Mouse (Mus musculus) MN1 (cell line): ENCODE measurements around the gene Myt1l.

Experiments
- DNase-seq: peaks from one replicate; pipeline ENCODE4 v3.0.0-alpha.2; 2016; ENCODE audit warnings: low spot score

Myt1l gene

DNA sequence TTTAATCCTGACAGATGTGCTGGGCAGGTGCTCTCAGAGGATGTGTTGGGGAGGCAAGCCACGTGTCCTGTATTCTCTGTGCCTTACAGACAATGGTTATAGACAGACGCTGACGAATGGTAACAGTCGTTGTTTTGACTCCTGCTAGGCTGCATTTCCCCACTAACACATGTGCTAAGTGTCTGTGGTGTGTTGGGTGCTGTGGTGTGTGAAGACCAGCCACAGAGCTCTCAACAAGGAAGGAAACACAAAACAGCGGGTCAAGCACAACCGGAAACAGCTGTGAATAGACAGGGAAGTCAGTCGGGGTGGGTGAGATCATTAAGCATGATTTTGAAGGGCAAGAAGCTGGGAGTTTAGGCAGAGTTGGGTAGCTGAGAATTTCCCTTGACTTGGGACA lies 41.1 kb downstream of the Myt1l start:
- no peak for DNase-seq

DNA sequence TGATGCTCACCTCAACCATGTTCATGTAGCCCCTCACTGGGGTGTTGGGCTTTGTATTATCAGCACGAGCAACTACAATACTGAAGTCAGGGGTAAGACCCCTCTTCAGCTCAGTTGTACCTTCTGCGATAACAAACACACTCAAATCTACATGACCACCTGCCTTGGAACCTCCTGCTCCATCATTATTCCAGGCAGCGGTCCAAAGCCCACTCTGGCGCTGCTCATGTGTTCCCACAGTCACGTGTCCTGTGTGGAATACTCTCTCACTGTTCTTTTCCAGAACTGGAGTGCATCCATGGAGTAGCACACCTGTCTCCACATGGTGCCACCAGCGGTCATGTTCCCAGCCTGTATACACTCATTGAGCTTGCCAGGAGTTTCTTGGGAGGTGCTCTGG lies 42.2 kb downstream of the Myt1l start:
- DNase-seq: no peak

DNA sequence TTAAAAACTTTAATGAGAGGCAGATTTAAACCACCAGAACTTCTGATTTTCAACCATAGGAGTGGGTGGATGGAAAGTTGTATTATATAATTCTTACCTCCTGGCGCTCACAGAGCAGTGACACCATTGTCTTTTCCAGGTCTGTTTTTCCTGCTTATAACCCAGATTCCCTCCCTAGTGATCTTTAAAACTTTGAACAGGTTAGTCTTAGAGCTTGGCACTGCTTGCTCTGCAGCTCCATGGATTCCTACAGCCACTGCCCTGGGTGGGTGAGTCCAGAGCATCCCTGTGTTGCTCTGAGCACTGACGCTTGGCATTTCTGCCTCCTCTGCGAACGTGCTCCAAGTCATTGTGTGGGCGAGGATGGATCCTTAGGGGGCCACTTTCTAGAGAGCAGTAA lies 43.4 kb downstream of the Myt1l start:
- DNase-seq: no peak

DNA sequence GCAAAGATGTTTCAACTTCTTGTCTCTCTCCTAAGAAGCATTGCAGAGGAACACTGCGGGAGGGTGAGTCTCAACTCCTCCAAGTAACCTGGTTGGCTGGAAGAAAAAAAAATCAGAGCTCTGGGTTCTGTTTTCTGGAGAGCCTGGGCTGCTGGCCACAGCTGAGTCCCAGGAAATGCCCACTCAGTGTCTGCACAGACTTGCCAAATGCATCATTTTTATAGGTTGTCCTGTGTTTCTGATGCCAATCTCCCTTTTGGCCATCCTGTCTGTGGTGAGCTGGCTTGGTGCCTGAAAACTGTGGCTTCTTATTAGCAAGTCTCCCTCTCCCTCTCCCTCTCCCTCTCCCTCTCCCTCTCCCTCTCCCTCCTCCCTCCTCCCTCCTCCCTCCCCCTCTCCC lies 65.6 kb downstream of the Myt1l start:
- peak; percentile 92 for DNase-seq

DNA sequence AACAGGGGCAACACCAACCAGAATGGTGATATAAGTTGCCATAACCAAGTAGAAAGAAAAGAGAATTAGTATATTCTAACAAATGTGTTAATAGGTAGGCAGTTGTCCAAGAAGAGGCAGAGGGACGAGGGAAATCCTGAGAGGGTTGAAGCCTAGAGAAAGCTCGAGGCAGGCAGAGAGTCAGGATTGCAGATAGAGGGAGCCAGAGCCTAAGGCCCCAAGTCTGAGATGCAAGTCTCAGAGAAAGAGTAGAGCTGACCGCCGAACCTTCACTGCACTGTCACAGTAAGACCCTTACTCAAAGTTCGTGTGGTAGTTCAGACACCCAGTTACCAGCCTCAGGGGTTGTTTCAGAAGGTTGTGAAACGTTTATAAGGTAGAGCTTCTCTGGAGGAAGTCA lies 71.7 kb downstream of the Myt1l start:
- no peak for DNase-seq

DNA sequence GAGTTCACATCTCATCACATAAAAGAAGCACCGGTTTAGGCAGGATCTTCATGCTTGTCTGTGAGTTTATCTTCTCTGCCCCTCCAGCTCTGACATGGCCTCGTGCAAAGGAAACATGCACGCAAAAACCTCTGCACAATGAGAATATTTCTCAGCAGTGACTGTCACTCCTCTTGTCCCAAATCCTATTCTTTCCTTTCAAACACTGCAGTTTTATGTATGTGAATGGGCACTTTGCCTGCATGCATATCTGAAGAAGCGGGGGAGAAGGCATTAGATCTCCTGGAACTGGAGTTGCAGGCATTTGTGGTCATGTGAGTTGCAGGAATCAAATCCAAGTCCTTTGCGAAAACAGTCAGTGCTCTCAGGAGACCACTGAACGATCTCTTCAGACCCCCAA lies 73.0 kb downstream of the Myt1l start:
- DNase-seq: no peak

DNA sequence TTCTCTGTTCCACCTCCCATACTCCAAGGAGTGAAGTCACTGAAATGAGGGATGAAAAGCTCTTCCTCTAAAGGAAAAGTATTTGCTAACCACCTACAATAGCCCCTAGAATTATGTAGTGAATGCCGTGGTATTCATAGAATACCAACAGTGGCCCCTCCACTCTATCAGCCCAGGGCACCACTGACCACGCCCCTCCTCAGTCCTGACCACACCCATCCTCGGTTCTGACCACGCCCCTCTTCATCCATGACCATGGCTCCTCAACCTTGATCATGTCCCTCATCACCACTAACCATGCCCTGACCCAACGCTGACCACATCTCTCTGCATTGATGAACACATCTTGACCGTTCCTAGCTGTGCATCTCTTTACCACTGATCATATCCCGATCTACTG lies 76.5 kb downstream of the Myt1l start:
- DNase-seq: no peak

DNA sequence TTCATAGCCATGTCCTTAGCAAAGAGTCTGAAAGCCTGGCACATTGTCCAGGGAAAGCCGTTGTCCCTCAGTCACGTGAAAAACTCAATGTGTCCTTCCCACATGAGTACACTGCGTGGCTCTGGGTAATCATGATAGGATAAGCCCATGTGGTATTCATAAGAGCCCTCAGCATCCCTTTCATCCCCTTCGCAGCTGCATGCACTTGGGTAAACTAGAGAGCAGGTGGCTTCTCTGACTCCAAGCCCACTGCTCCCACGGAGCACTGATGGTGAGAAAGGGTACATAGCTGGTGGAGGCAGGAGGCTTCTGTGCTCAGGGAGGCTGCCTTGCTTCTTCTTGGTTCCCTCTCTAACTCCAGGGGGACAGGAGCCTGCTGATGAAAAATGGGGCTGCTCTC lies 76.9 kb downstream of the Myt1l start:
- DNase-seq: no peak

DNA sequence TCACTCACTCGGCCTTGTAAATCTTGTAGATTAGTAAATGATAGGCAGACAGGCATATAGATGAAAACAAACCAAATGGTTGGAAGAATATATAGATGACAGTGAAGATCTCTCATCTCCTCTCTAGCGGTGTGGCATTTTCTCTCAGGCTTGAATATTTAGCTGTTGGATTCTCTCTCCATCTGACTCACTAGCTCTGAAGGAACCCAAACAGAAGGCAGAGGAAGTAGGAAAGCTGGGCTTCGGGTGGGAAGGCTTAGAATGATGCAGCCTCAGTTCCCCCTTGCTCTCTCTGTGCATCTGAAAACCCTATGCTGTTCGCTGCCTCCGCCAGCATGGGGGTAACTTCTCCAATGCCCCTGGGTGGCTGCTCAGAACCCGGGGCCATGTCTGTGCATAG lies 78.0 kb downstream of the Myt1l start:
- DNase-seq: no peak

DNA sequence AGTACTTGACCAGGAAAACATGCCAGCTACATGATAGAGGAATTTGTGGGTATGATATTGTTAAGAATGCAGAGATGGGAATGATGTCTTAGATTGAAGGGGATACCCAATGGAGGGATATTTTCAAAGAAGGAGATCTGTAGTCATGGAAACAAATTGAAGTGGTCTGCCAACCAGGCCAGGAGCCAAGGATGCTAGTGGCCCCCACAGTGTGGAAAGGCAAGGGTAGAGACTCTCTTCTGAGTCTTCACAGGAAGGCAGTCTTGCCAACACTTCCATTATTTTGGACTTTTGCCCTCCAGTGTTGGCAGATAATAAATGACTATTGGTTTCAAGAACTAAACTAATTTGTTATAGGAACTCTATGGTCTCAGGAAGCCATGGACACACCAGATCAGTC lies 89.6 kb downstream of the Myt1l start:
- DNase-seq: no peak

DNA sequence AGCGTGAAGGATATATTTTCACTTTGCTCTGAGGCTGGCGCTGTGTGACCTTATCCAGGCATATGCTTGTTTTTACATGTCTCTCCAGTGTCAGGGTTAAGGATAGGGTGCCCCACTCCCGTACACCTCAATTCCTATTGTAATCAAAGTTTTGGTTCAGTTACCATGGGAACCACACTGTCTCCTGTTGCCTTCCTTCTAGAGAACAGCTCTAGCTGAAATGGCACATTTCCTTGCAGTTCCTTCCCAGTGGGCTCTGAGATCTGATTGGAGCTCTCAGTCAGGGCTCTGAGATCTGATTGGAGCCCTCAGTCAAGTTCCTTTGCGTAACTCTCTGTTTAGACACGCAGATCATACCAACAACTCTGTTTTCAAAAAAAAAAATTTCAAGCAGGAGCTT lies 93.3 kb downstream of the Myt1l start:
- no peak for DNase-seq

DNA sequence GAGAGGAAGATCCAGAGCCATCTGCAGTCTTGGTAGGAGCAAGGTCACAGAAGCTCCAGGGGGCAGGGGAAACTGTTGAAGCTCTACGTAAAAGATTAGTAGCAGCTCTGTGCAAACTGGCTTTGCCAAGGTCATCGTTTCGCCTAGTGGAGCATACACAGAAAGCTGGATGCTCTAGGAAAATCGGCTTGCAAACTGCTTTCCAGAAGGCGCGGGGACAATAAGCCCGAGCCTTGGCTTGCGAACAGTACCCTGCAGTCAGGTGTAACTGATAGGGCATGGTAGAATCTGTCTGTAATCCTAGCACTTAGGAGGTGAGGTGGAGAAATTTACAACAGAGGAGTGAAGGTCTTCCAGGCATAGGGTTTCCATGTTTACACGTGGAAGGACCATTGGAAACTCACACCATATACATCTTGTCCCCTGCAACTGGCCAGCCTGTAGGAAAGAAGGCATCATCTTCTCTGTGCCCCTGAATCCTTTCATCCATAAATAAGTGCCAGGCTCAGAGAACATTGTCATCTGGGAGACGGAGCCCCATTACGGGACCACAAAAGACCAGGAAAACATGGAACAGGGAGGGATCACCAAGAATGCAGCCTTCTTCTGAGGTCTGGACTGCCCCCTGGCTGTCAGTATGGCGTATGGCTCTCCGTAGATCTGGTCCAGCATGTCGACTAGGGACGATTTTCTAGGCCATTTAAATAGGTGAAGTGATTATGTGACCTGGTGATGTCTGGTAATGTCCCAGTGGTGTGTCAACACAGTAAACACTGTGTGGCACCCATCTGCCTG lies 100.0 kb downstream of the Myt1l start:
- DNase-seq: peak; percentile 15

DNA sequence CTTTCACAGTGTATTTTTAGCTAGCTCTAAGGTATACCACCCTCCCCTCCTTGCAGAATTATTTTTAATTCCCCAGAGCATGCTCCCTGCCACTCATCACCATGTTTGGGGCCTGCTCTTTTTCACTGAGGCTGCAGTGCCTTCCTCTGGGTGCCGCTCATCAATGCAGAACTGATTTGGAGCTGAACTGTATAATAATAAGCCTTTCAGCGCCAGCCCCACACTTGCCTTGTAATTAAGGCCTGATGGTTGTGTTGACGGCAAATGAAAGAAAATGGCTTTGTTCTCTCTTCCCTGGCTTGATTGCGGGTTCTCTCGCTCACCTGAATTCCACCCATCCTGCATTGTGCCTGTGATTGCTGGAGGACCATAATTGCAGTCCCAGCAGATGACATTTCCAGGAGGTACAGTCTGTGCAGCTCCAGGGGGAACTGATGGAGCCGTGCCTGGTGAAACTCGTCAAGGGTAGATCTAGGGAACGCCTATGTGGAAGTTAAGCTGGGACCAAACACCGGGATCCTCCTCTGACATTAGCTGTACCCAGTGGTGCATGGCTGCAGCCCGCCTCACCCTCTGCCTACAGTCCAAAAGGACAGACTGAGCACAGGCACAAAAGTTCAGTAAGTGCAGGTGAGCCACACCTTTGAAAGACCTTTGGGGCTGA lies 101.8 kb downstream of the Myt1l start:
- no peak for DNase-seq

DNA sequence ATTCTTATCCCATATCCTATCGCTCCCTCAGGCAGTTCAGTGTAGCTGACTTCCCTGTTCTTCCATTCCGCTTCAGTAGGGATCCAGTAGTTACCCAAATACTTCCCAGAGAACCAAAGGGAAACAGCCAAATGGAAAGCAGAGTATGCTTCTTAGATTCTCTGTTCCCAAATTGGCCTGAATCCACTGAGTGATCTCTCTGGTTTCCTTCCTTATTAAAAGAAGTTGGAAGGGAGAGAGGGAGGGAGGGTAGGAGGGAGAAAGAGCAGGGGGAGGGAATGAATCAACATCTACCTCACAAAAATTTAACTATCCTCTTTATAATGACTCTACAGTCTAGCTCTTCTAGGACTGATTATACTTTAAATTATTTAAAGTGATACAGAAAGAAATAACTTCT lies 106.3 kb downstream of the Myt1l start:
- no peak for DNase-seq

DNA sequence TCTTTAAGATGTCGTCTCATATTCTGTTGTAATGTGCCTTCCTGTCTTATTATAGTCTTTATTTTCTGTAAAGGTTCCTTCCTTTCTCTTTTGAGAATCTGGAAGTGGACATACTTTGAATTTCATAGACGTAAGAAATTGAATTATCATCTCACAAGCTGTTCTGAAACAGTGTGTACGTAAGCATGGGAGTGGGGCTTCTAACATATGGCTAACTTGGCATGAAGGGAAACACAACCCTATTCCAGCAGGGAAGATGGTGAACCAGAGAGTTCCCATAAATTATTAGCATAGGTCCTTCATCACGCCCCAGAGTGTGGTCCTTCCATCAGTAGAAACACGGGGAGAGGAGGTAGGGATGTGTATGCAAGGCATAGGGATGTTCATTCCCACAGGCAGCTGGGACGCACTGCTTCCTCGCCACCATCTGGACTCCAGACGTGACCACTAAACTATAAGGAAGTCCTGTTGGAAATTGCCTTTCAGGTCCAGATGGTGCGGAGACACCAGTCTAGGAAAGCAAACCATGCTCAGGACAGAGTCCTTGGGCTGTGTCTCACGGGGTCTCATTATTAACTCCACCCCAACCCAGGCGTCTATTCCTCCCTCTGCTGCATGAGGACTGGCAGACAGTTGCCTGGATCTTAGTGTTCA lies 111.5 kb downstream of the Myt1l start:
- DNase-seq: no peak

DNA sequence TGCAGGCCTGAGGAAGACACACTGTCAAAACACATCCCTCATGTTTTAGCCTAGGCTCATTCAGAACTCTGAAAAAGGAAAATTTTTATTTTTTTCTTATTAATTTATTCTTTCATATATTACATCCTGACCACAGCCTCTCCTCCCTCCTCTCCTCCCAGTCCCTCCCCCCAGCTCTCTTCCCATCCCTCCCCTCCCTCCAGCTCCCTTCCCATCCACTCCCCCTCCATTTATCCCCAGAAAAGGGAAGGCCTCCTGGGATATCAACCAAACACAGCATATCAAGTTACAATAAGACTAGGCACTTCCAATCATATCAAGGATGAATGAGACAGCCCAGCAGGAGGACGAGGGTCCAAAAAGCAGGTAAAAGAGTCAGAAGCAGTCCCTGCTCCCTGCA lies 112.0 kb downstream of the Myt1l start:
- DNase-seq: no peak

DNA sequence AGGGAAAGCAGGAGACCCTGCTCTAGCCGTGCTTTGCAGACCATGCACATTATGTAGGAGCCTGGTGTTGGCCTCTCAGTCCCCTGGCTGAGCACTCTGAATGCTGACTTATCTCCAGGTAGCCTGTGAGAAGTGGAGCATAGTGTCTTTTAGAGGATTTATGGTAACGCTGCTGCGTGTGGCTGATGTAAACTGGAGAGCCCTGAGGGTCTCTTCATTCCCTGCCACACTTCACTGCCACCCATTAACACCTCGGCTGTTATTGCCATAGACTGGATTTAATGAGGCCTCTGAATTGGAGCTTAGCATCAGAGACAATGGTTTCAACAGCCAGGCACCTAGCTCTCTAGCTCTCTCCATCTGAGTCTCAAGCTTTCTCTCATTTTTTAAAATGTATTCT lies 114.7 kb downstream of the Myt1l start:
- no peak for DNase-seq

DNA sequence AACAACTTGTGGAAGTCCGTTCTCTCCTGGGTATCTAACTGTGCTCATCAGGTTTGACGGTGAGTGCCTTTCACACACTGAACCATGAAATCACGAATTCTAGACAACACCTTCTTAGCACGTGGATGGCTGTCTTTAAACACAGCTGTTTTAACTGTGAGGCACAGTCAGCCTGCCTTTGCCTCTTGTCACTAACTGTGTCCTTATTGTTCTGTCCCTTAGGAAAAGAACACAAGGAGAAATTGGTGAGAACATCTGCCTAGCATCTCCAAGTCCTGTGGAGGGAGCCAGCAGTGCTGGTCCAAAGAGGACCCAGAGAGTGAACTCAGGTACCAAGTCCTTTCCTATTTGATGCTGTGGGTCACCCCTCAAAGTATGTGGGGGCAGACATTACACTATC lies 115.9 kb downstream of the Myt1l start:
- DNase-seq: no peak

DNA sequence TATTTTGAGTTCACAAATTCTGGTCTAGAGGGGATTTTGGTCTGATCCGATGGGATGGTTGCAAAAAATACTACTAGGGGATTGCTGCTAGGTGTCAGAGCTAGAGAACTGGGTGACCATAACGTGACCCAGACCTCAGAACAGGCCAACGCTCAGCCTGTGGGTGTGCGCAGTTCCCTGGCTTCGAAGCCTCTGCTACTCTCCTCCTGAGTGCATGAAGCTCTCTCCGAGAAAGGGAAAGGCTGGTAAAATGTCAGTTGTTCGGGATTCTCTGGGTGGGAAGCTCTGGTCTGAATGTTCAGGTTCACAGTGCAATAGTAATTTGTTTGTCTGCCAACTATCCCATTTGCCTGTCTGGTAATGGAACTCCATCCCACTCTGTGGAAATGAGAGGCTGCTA lies 116.5 kb downstream of the Myt1l start:
- no peak for DNase-seq

DNA sequence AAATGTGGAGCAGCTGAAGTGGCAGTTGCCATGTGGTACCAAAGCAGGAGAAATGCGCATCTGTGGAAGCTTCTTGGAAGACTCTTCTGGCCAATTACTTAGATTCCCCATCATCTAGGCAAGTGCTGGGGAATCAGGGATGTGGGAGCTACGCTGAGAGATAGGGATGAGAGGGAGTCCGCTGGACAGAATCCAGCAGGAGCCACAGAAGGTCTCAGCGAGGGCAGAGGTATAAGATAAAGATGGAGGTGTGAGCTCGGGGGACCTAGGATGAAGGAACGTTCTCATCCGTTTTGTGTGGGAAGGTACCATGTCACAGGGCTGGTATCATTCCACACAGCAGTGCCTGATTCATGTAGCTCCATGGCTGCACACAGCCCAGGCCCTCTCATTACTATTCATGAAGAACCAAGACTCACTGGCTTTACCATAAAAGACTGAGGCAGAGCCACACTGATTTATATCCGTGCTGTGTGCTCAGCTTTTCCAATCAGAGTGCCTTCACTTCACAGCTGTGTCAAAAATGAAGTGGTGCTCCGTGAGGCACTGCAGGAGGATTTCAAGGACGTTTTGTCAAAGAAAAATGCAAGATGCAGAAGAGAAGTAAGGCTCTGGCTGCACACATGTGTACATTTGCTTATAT lies 121.4 kb downstream of the Myt1l start:
- no peak for DNase-seq

DNA sequence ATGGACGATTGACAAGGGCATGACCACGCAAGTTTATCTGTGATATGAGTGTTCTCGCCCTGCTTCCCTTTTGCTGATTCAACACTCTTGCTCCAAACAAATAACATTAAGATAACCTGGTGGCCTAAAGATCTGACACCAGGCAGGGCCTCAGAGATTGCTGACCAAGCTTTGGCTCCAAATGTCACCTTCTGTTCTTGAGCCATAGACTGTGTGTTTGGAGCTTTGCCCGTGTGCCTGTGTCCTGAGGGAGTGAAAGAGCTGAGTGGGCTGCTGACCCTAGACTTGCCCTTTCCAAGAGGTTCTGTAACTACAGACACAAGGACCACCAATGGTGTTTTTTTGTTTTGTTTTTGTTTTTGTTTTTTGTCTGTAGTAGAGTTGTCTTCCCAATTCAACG lies 124.3 kb downstream of the Myt1l start:
- DNase-seq: no peak

DNA sequence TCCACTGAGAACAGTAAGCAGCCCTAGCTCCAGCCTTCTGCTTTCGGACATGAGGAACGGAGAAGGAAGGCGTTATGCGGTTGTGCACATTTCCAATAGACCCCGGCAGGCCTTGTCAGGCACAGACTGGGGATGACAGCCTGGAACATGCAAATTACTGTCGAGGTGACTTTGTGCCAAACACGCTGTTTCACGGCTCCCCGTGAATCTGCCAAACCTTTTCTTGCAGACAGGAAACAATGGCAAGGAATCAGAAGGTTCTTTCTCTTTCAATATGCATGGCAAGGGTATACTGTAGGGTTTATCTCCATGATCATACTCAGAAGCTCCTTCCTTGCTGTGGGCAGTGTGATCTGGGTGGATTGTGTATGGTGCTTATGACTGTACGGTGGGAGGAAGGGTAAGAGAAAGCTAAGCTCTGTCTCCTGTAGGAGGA lies 127.0 kb downstream of the Myt1l start:
- DNase-seq: no peak

DNA sequence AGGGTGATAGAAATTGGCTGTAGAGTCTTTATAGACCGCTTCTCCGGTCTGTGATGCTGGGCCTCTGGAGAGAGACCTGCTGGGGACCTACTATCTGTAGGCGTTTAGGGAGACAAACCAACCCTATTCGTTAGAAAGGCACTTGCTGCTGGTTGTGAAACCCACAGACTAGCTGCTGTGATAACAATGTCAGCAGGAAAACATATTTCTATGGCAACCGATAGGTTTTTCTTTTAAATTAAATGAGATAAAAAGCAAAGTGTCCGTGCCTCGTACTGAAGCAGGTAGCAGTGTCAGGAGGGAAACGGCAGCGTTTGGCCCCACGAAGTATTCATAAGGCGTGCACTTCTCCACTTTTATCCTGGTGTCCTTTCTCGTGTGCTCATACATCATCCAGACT lies 127.5 kb downstream of the Myt1l start:
- no peak for DNase-seq
